Mouse (Mus musculus) megakaryocyte, embryonic 14.5 days (primary cell): Measurements from ENCODE around the gene Dhodh. TPM values are rescaled to one million over a fixed set of nuclear protein-coding genes. Genes with fewer than 3 reads are reported as not detected.
A peak's percentile ranks its signal among the peaks of the same experiment; 100 is the strongest.

Experiments
- H3K27me3 ChIP-seq: replicated peaks from 2 replicates; pipeline ENCODE3; 2012; ENCODE audit warnings: inconsistent platforms
- H3K36me3 ChIP-seq: replicated peaks from 2 replicates; pipeline ENCODE3; 2012; ENCODE audit warnings: low read length, inconsistent platforms, mixed read lengths
- H3K4me1 ChIP-seq: 2 replicates; pipeline ENCODE4 v1.6.1; 2012; ENCODE audit warnings: inconsistent platforms
- H3K4me3 ChIP-seq: replicated peaks from 2 replicates; pipeline ENCODE3; 2012; ENCODE audit warnings: moderate library complexity, mild to moderate bottlenecking, inconsistent platforms
- H3K9me3 ChIP-seq: 2 replicates; pipeline ENCODE4 v1.6.1; 2012; ENCODE audit warnings: inconsistent platforms
- FLI1 ChIP-seq: IDR thresholded peaks from 2 replicates; pipeline ENCODE4 v1.6.1; 2012; ENCODE audit warnings: low read length, inconsistent platforms, mixed read lengths
- GATA1 ChIP-seq: IDR thresholded peaks from 3 replicates; pipeline ENCODE4 v1.6.1; 2012; ENCODE audit warnings: mixed read lengths, low read length, inconsistent platforms, borderline replicate concordance
- polyA plus RNA-seq: library from polyadenylated mRNA; stranded (reverse); fragments of >175 nt; gene quantifications from 2 replicates; pipeline ENCODE4 v1.2.3, GENCODE M21; 2012; ENCODE audit warnings: low replicate concordance; ENCODE audit not compliant: insufficient read depth

The Dhodh gene
- polyA plus RNA-seq, 1 experiment: 45.7 TPM

GRCm38 (mm10) chr8:109586972-109587504 lies 21.4 kb downstream of the Dhodh start:
- Histone ChIP-seq H3K27me3 (peaks cover 18% of the 10 kb centered on the region), H3K36me3 (peaks cover 8% of the 10 kb centered on the region), H3K4me1 (peaks cover 10% of the 10 kb centered on the region), H3K4me3 (no peak overlapping the region), H3K9me3 (peaks cover 20% of the 10 kb centered on the region)
- TF ChIP-seq FLI1: no peak
- TF ChIP-seq GATA1: no peak

GRCm38 (mm10) chr8:109585652-109586051 lies 22.8 kb downstream of the Dhodh start:
- no peaks in the 10 kb centered on the region for H3K36me3 ChIP-seq
- peaks cover 27% of the 10 kb centered on the region for H3K9me3 ChIP-seq
- H3K4me1 ChIP-seq: peaks cover 6% of the 10 kb centered on the region
- peaks cover 20% of the 10 kb centered on the region for H3K27me3 ChIP-seq
- no peak overlapping the region for H3K4me3 ChIP-seq
- TF ChIP-seq FLI1 (no peak), GATA1 (no peak)

GRCm38 (mm10) chr8:109584830-109585229 lies 23.6 kb downstream of the Dhodh start:
- TF ChIP-seq GATA1 (no peak), FLI1 (no peak)
- no peaks in the 10 kb centered on the region for H3K36me3 ChIP-seq
- peaks cover 20% of the 10 kb centered on the region for H3K27me3 ChIP-seq
- H3K9me3 ChIP-seq: peaks cover 27% of the 10 kb centered on the region
- peaks cover 6% of the 10 kb centered on the region for H3K4me1 ChIP-seq
- no peak overlapping the region for H3K4me3 ChIP-seq

GRCm38 (mm10) chr8:109584293-109584692 lies 24.2 kb downstream of the Dhodh start:
- H3K4me1 ChIP-seq: peaks cover 6% of the 10 kb centered on the region
- peaks cover 20% of the 10 kb centered on the region for H3K27me3 ChIP-seq
- peaks cover 27% of the 10 kb centered on the region for H3K9me3 ChIP-seq
- TF ChIP-seq FLI1 (no peak), GATA1 (no peak)
- H3K36me3 ChIP-seq: no peaks in the 10 kb centered on the region
- H3K4me3 ChIP-seq: no peak overlapping the region

GRCm38 (mm10) chr8:109578900-109579301 lies 29.6 kb downstream of the Dhodh start, which contains the start of gene Hp:
TSS of gene Hp (minus strand) at chr8:109579172.
- peak within 1 kb of the TSS; percentile 70 for H3K4me3 ChIP-seq

GRCm38 (mm10) chr8:109576311-109576710 lies 32.2 kb downstream of the Dhodh start:
- H3K4me3 ChIP-seq: peak overlapping the region; percentile 8
- peaks cover 26% of the 10 kb centered on the region for H3K4me1 ChIP-seq
- H3K9me3 ChIP-seq: peaks cover 7% of the 10 kb centered on the region
- no peak for TF ChIP-seq GATA1
- TF ChIP-seq FLI1: no peak
- H3K27me3 ChIP-seq: peaks cover 26% of the 10 kb centered on the region
- H3K36me3 ChIP-seq: peaks cover 40% of the 10 kb centered on the region

More at GRCm38 (mm10) chr8:109578900-109579301, 29.6 kb downstream of the Dhodh start, which contains the start of gene Hp:
- Histone ChIP-seq H3K36me3 (peaks cover 15% of the 10 kb centered on the region), H3K27me3 (peaks cover 28% of the 10 kb centered on the region), H3K4me1 (peaks cover 24% of the 10 kb centered on the region), H3K9me3 (peaks cover 16% of the 10 kb centered on the region)
- TF ChIP-seq FLI1 (no peak), GATA1 (no peak)

GRCm38 (mm10) chr8:109571139-109571538 lies 37.3 kb downstream of the Dhodh start:
- peaks cover 10% of the 10 kb centered on the region for H3K27me3 ChIP-seq
- H3K4me1 ChIP-seq: peaks cover 46% of the 10 kb centered on the region
- TF ChIP-seq GATA1 (no peak), FLI1 (no peak)
- H3K4me3 ChIP-seq: no peak overlapping the region
- H3K9me3 ChIP-seq: no peaks in the 10 kb centered on the region
- H3K36me3 ChIP-seq: peaks cover 72% of the 10 kb centered on the region

GRCm38 (mm10) chr8:109565498-109566333 lies 42.8 kb downstream of the Dhodh start, which contains the start of the genes Dhx38 and Txnl4b:
TSS of gene Dhx38 (minus strand) at chr8:109565861.
TSS of gene Txnl4b (plus strand) at chr8:109565892.
- H3K4me1 ChIP-seq: peaks cover 46% of the 10 kb centered on the region
- H3K27me3 ChIP-seq: no peaks in the 10 kb centered on the region
- no peaks in the 10 kb centered on the region for H3K9me3 ChIP-seq
- H3K4me3 ChIP-seq: peak within 1 kb of the TSS; percentile 98
- peaks cover 51% of the 10 kb centered on the region for H3K36me3 ChIP-seq
- TF ChIP-seq GATA1 (no peak), FLI1 (peak; percentile 100)

- TF ChIP-seq FLI1 (no peak), GATA1 (no peak)
- no peaks in the 10 kb centered on the region for H3K27me3 ChIP-seq
- peak overlapping the region; percentile 98 for H3K4me3 ChIP-seq
- peaks cover 51% of the 10 kb centered on the region for H3K36me3 ChIP-seq
- H3K9me3 ChIP-seq: no peaks in the 10 kb centered on the region
- H3K4me1 ChIP-seq: peaks cover 43% of the 10 kb centered on the region
These were observed 43.7 kb downstream of the Dhodh start for GRCm38 (mm10) chr8:109564766-109565165.

GRCm38 (mm10) chr8:109563881-109564280 lies 44.6 kb downstream of the Dhodh start:
- Histone ChIP-seq H3K36me3 (peaks cover 51% of the 10 kb centered on the region), H3K4me3 (peak overlapping the region; percentile 98), H3K9me3 (no peaks in the 10 kb centered on the region), H3K27me3 (no peaks in the 10 kb centered on the region), H3K4me1 (peaks cover 43% of the 10 kb centered on the region)
- TF ChIP-seq FLI1: no peak
- TF ChIP-seq GATA1: no peak
